Mouse (Mus musculus): ENCODE results near the gene Stat5a. TPM values are rescaled to one million over a fixed set of nuclear protein-coding genes. Genes with fewer than 3 reads are reported as not detected.

Gene Stat5a
- polyA plus RNA-seq, 2 experiments: 7.2 to 7.8 TPM

GRCm38 (mm10) chr11:100908567-100908966, 49.4 kb downstream of the Stat5a start:
- H3K9me3 ChIP-seq (ENCODE audit: control insufficient read depth, low read length): no peaks in the 10 kb centered on the region
- H3K27me3 ChIP-seq (ENCODE audit: control insufficient read depth, insufficient read depth, low read length): no peaks in the 10 kb centered on the region
- H3K4me1 ChIP-seq (replicated peaks; ENCODE audit: control insufficient read depth in 2 of 2, insufficient read depth in 2 of 2, low read length in 1 of 2): peaks cover 6 to 18% of the 10 kb centered on the region in 2 experiments; a peak in 3 of 4 replicates
- H3K4me2 ChIP-seq (ENCODE audit: low read depth): no peak overlapping the region
- H3K4me3 ChIP-seq (ENCODE audit: insufficient read depth in 1 of 2, low read depth in 2 of 2, low read length in 2 of 2): no peak overlapping the region
- H3K9ac ChIP-seq (replicated peaks): no peak overlapping the region
- H3K36me3 ChIP-seq (replicated peaks; ENCODE audit: control insufficient read depth, insufficient read depth, low read depth): peaks cover 8% of the 10 kb centered on the region
- no peak for ATAC-seq (ENCODE audit: insufficient read depth)
- TF ChIP-seq CTCF (IDR thresholded peaks at IDR 0.05; ENCODE audit: low read depth) (no peak), EP300 (IDR thresholded peaks at IDR 0.05; ENCODE audit: low read depth) (no peak)
- H3K27ac ChIP-seq: no peak overlapping the region
- no peak for DNase-seq (ENCODE audit: low read depth in 3 of 3, low spot score in 3 of 3)
- 80% methylated on average over 9 of the region's 9 CpGs for WGBS (ENCODE audit: insufficient replicate concordance)

- no peak for ATAC-seq (ENCODE audit: insufficient read depth)
- no peak overlapping the region for H3K4me2 ChIP-seq (ENCODE audit: low read depth)
- no peak overlapping the region for H3K4me3 ChIP-seq (ENCODE audit: insufficient read depth in 1 of 2, low read depth in 2 of 2, low read length in 2 of 2)
- DNase-seq (ENCODE audit: low read depth in 3 of 3, low spot score in 3 of 3): no peak
- H3K9ac ChIP-seq (replicated peaks): no peak overlapping the region
- no peak overlapping the region for H3K27ac ChIP-seq
- peaks cover 3% of the 10 kb centered on the region; the same call in 1 of the 2 replicates for H3K9me3 ChIP-seq (ENCODE audit: control insufficient read depth, low read length)
- H3K27me3 ChIP-seq (ENCODE audit: control insufficient read depth, insufficient read depth, low read length): no peaks in the 10 kb centered on the region
- TF ChIP-seq CTCF (IDR thresholded peaks at IDR 0.05; ENCODE audit: low read depth) (no peak), EP300 (IDR thresholded peaks at IDR 0.05; ENCODE audit: low read depth) (no peak)
- H3K36me3 ChIP-seq (replicated peaks; ENCODE audit: control insufficient read depth, insufficient read depth, low read depth): peaks cover 2% of the 10 kb centered on the region
- WGBS (ENCODE audit: insufficient replicate concordance): 82% methylated on average over 17 of the region's 17 CpGs
- H3K4me1 ChIP-seq (replicated peaks; ENCODE audit: control insufficient read depth in 2 of 2, insufficient read depth in 2 of 2, low read length in 1 of 2): peaks cover 0 to 14% of the 10 kb centered on the region in 2 experiments; a peak in 2 of 4 replicates
Observed at GRCm38 (mm10) chr11:100912401-100913155, 53.4 kb downstream of the Stat5a start.

GRCm38 (mm10) chr11:100914415-100914814, 55.3 kb downstream of the Stat5a start:
- Histone ChIP-seq H3K4me1 (replicated peaks; ENCODE audit: control insufficient read depth in 2 of 2, insufficient read depth in 2 of 2, low read length in 1 of 2) (peaks cover 0 to 18% of the 10 kb centered on the region in 2 experiments; a peak in 2 of 4 replicates), H3K4me2 (ENCODE audit: low read depth) (no peak overlapping the region), H3K27me3 (ENCODE audit: control insufficient read depth, insufficient read depth, low read length) (no peaks in the 10 kb centered on the region), H3K9ac (replicated peaks) (no peak overlapping the region), H3K9me3 (ENCODE audit: control insufficient read depth, low read length) (peaks cover 3% of the 10 kb centered on the region; the same call in 1 of the 2 replicates), H3K27ac (no peak overlapping the region), H3K4me3 (ENCODE audit: insufficient read depth in 1 of 2, low read depth in 2 of 2, low read length in 2 of 2) (no peak overlapping the region), H3K36me3 (replicated peaks; ENCODE audit: control insufficient read depth, insufficient read depth, low read depth) (peaks cover 2% of the 10 kb centered on the region)
- DNase-seq (ENCODE audit: low read depth in 3 of 3, low spot score in 3 of 3) (no peak), ATAC-seq (ENCODE audit: insufficient read depth) (no peak)
- no peak for TF ChIP-seq EP300 (IDR thresholded peaks at IDR 0.05; ENCODE audit: low read depth)
- TF ChIP-seq CTCF (IDR thresholded peaks at IDR 0.05; ENCODE audit: low read depth): no peak
- 79% methylated on average over 5 of the region's 5 CpGs for WGBS (ENCODE audit: insufficient replicate concordance)

- H3K36me3 ChIP-seq (replicated peaks; ENCODE audit: control insufficient read depth, insufficient read depth, low read depth): no peaks in the 10 kb centered on the region; the same call in none of the 2 replicates
- ATAC-seq (ENCODE audit: insufficient read depth): no peak
Observed at GRCm38 (mm10) chr11:100915063-100915462, 55.9 kb downstream of the Stat5a start.

GRCm38 (mm10) chr11:100916432-100916971, 57.4 kb downstream of the Stat5a start:
- H3K36me3 ChIP-seq (replicated peaks; ENCODE audit: control insufficient read depth, insufficient read depth, low read depth): no peaks in the 10 kb centered on the region; the same call in none of the 2 replicates
- peaks cover 17 to 39% of the 10 kb centered on the region in 2 experiments for H3K4me1 ChIP-seq (replicated peaks; ENCODE audit: control insufficient read depth in 2 of 2, insufficient read depth in 2 of 2, low read length in 1 of 2)
- H3K27me3 ChIP-seq (ENCODE audit: control insufficient read depth, insufficient read depth, low read length): no peaks in the 10 kb centered on the region
- no peak overlapping the region for H3K4me3 ChIP-seq (ENCODE audit: insufficient read depth in 1 of 2, low read depth in 2 of 2, low read length in 2 of 2)
- H3K27ac ChIP-seq: no peak overlapping the region
- WGBS (ENCODE audit: insufficient replicate concordance): 84% methylated on average over 4 of the region's 4 CpGs
- TF ChIP-seq EP300 (IDR thresholded peaks at IDR 0.05; ENCODE audit: low read depth) (no peak), CTCF (IDR thresholded peaks at IDR 0.05; ENCODE audit: low read depth) (no peak)
- no peak overlapping the region for H3K4me2 ChIP-seq (ENCODE audit: low read depth)
- ATAC-seq (ENCODE audit: insufficient read depth) (peak; percentile 45; the same call in 1 of the 2 replicates), DNase-seq (ENCODE audit: low read depth in 3 of 3, low spot score in 3 of 3) (no peak)
- H3K9me3 ChIP-seq (ENCODE audit: control insufficient read depth, low read length): peaks cover 3% of the 10 kb centered on the region; the same call in 1 of the 2 replicates
- no peak overlapping the region for H3K9ac ChIP-seq (replicated peaks)

More at GRCm38 (mm10) chr11:100915063-100915462, 55.9 kb downstream of the Stat5a start:
- no peak overlapping the region for H3K4me2 ChIP-seq (ENCODE audit: low read depth)
- WGBS (ENCODE audit: insufficient replicate concordance): 73% methylated on average over 3 of the region's 3 CpGs
- no peak overlapping the region for H3K4me3 ChIP-seq (ENCODE audit: insufficient read depth in 1 of 2, low read depth in 2 of 2, low read length in 2 of 2)
- no peak for DNase-seq (ENCODE audit: low read depth in 3 of 3, low spot score in 3 of 3)
- H3K27me3 ChIP-seq (ENCODE audit: control insufficient read depth, insufficient read depth, low read length): no peaks in the 10 kb centered on the region
- no peak overlapping the region for H3K27ac ChIP-seq
- no peak overlapping the region for H3K9ac ChIP-seq (replicated peaks)
- peaks cover 3 to 24% of the 10 kb centered on the region in 2 experiments for H3K4me1 ChIP-seq (replicated peaks; ENCODE audit: control insufficient read depth in 2 of 2, insufficient read depth in 2 of 2, low read length in 1 of 2)
- H3K9me3 ChIP-seq (ENCODE audit: control insufficient read depth, low read length): peaks cover 3% of the 10 kb centered on the region; the same call in 1 of the 2 replicates
- no peak for TF ChIP-seq EP300 (IDR thresholded peaks at IDR 0.05; ENCODE audit: low read depth)
- TF ChIP-seq CTCF (IDR thresholded peaks at IDR 0.05; ENCODE audit: low read depth): no peak
